Mouse (Mus musculus): ENCODE measurements around the gene Klhl2. TPM values are rescaled to one million over a fixed set of nuclear protein-coding genes. Genes with fewer than 3 reads are reported as not detected.

Klhl2 gene
- total and polyA plus RNA-seq, 3 experiments, result 9.3 to 11.5 (median 10.8) TPM

DNA sequence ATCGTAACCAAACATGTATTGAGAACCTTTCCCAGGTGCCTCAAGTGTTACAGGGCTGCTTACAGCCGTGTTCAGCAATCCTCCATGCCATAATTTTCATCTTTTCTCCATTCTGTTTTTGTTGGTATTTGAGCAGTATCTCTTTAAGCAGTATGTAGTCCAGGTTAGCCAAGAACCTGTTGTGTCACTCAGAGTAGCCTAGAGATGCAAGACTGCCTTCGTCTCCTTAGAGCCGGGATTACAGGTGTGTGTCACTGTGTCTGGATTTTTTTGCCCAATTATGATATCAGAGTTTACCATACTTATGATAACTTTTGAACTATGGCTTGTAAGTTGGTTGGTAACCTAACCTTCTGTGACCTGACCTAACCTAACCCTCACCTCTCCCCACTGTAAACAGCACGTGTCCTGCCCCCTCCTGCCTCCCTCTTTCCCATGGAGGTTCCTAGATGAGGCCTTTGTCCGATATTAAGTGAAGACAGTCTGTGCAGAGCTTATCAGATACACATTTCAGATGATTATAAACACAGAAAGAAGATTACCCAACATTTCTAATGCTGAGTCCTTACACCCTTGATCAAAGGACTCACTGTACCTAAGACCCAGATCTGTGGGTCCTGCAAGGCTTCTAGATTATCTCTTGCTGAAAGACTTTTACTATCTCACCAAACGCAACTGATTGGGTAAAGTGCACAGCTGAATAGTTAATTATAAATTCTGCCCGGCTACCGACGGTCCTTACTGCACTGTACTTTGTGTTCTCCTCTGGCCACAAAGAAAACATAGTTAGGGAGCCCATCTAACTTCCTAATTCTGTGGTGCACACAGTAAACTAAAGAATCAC, 103.4 kb downstream of the Klhl2 start:
- H3K4me2 ChIP-seq (ENCODE audit: insufficient read depth, low read depth, poor library complexity, severe bottlenecking), result no peak overlapping the region
- no peak overlapping the region for H3K27ac ChIP-seq (ENCODE audit: insufficient read depth, low read depth)
- DNase-seq (ENCODE audit: extremely low read depth), result no peak
- H3K9ac ChIP-seq (ENCODE audit: insufficient read depth, low read depth), result no peak overlapping the region
- H3K79me2 ChIP-seq (replicated peaks; ENCODE audit: control insufficient read depth, extremely low read depth, insufficient read depth, poor library complexity, severe bottlenecking), result no peaks in the 10 kb centered on the region
- peaks cover 0 to 9% of the 10 kb centered on the region in 2 experiments; a peak in 2 of 4 replicates for H3K4me1 ChIP-seq (ENCODE audit: control insufficient read depth in 1 of 2, insufficient read depth in 2 of 2)
- TF ChIP-seq USF1 (IDR thresholded peaks at IDR 0.05; ENCODE audit: low read depth, low read length), result no peak
- TF ChIP-seq NELFE (IDR thresholded peaks at IDR 0.05; ENCODE audit: low read depth, low read length), result no peak
- TF ChIP-seq BHLHE40 (IDR thresholded peaks at IDR 0.05; ENCODE audit: low read depth, low read length), result no peak
- TF ChIP-seq HCFC1 (IDR thresholded peaks at IDR 0.05; ENCODE audit: low read depth, low read length), result no peak
- TF ChIP-seq CHD2 (IDR thresholded peaks at IDR 0.05; ENCODE audit: low read length), result no peak
- no peak for TF ChIP-seq ZMIZ1 (IDR thresholded peaks at IDR 0.05; ENCODE audit: low read depth, low read length)
- TF ChIP-seq IRF4 (IDR thresholded peaks at IDR 0.05; ENCODE audit: low read depth, low read length), result no peak
- no peak for TF ChIP-seq ZKSCAN1 (IDR thresholded peaks at IDR 0.05; ENCODE audit: borderline replicate concordance, low read depth, low read length)
- no peak for TF ChIP-seq MXI1 (IDR thresholded peaks at IDR 0.05; ENCODE audit: low read depth, low read length)
- no peak for TF ChIP-seq POLR2AphosphoS2 (IDR thresholded peaks at IDR 0.05; ENCODE audit: low read depth, low read length)
- TF ChIP-seq ZC3H11A (IDR thresholded peaks at IDR 0.05; ENCODE audit: low read depth, low read length), result no peak
- TF ChIP-seq POLR2A (IDR thresholded peaks at IDR 0.05; ENCODE audit: low read depth, low read length), result no peak
- peaks cover 14 to 61% of the 10 kb centered on the region in 2 experiments for H3K36me3 ChIP-seq (replicated peaks in 1 of 2; ENCODE audit: control insufficient read depth in 1 of 2, insufficient read depth in 1 of 2, low read length in 1 of 2)
- no peaks in the 10 kb centered on the region for H3K27me3 ChIP-seq (replicated peaks)
- H3K4me3 ChIP-seq (replicated peaks in 1 of 3; ENCODE audit: low read depth in 2 of 3, low read length in 2 of 3, poor library complexity in 1 of 3), result no peak overlapping the region
- dilution Hi-C loops (cut with MboI; ENCODE audit: extremely low pct_ligation_motif_present, extremely low pct_unique_long_range_greater_than_20kb, low sequenced_read_pairs) (no loop called here), in situ Hi-C loops (cut with MboI; ENCODE audit: low pct_ligation_motif_present, low pct_unique_long_range_greater_than_20kb, low sequenced_read_pairs) (loop anchor here (25.0 kb wide), 1 partner anchor 191 kb away; the partner anchor contains the start of gene Tmem192)
- H3K9me3 ChIP-seq (replicated peaks; ENCODE audit: low read length), result no peaks in the 10 kb centered on the region

DNA sequence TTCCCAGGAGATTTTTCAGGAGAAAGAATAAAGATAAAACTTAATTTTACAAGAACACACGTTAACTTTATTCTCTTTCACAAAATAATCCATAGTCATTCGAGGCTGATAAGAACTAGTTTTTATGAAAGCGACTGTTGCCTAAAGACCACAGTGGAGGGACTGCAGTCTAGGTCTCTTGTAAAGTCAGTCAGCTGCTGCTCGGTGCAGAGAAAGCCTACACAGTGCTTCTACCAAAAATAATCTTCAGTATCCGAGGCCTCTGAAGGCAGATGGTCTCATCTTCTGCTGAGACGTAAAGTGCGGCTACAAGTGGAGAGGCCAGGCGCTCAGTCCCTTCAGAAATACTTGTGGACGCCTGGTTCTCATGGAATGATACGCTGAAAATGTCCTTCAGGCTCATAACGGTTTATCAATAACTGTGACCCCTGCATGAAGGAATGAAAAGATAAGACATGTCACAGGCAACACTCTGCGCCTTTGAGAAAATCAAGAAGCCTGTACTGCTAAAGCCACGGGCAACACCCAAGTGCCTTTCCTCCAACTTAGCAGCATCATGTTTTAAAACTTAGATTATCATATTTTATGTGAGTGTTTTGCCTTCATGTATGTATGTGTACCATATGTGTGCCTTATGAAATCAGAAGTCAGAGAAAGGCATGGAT, 109.1 kb downstream of the Klhl2 start:
- in situ Hi-C loops (cut with MboI; ENCODE audit: low pct_ligation_motif_present, low pct_unique_long_range_greater_than_20kb, low sequenced_read_pairs), result loop anchor here (25.0 kb wide), 1 partner anchor 197 kb away; the partner anchor contains the start of gene Tmem192
- dilution Hi-C loops (cut with MboI; ENCODE audit: extremely low pct_ligation_motif_present, extremely low pct_unique_long_range_greater_than_20kb, low sequenced_read_pairs), result no loop called here
- no peak for TF ChIP-seq MYC (IDR thresholded peaks at IDR 0.05; ENCODE audit: low read depth, low read length)
- TF ChIP-seq TCF12 (IDR thresholded peaks at IDR 0.05; ENCODE audit: low read depth, low read length), result no peak
- TF ChIP-seq EP300 (IDR thresholded peaks at IDR 0.05; ENCODE audit: low read length), result no peak
- TF ChIP-seq NELFE (IDR thresholded peaks at IDR 0.05; ENCODE audit: low read depth, low read length), result no peak
- TF ChIP-seq MAZ (IDR thresholded peaks at IDR 0.05; ENCODE audit: low read depth, low read length), result no peak
- no peak for TF ChIP-seq MEF2A (IDR thresholded peaks at IDR 0.05; ENCODE audit: borderline replicate concordance, low read depth, low read length)
- no peak for TF ChIP-seq RAD21 (IDR thresholded peaks at IDR 0.05; ENCODE audit: low read depth, low read length)
- no peak for TF ChIP-seq KAT2A (IDR thresholded peaks at IDR 0.05; ENCODE audit: insufficient replicate concordance, low read length)
- no peak for TF ChIP-seq POLR2A (IDR thresholded peaks at IDR 0.05; ENCODE audit: low read depth, low read length)
- TF ChIP-seq USF1 (IDR thresholded peaks at IDR 0.05; ENCODE audit: low read depth, low read length), result no peak
- no peak for TF ChIP-seq USF2 (conservative IDR thresholded peaks at IDR 0.05; ENCODE audit: low read depth, low read length)
- no peak for TF ChIP-seq TBP (conservative IDR thresholded peaks at IDR 0.05; ENCODE audit: low read depth, low read length)
- no peak for DNase-seq (ENCODE audit: extremely low read depth)
- H3K4me2 ChIP-seq (ENCODE audit: insufficient read depth, low read depth, poor library complexity, severe bottlenecking), result no peak overlapping the region
- no peaks in the 10 kb centered on the region for H3K79me2 ChIP-seq (replicated peaks; ENCODE audit: control insufficient read depth, extremely low read depth, insufficient read depth, poor library complexity, severe bottlenecking)
- no peak overlapping the region for H3K4me3 ChIP-seq (replicated peaks in 1 of 3; ENCODE audit: low read depth in 2 of 3, low read length in 2 of 3, poor library complexity in 1 of 3)
- H3K9me3 ChIP-seq (replicated peaks; ENCODE audit: low read length), result no peaks in the 10 kb centered on the region
- no peak overlapping the region for H3K27ac ChIP-seq (ENCODE audit: insufficient read depth, low read depth)
- H3K27me3 ChIP-seq (replicated peaks), result no peaks in the 10 kb centered on the region
- H3K9ac ChIP-seq (ENCODE audit: insufficient read depth, low read depth), result no peak overlapping the region
- peaks cover 3 to 24% of the 10 kb centered on the region in 2 experiments for H3K36me3 ChIP-seq (replicated peaks in 1 of 2; ENCODE audit: control insufficient read depth in 1 of 2, insufficient read depth in 1 of 2, low read length in 1 of 2)
- peaks cover 4 to 18% of the 10 kb centered on the region in 2 experiments; a peak in 2 of 4 replicates for H3K4me1 ChIP-seq (ENCODE audit: control insufficient read depth in 1 of 2, insufficient read depth in 2 of 2)

All from CH12.LX (cell line).